Mouse (Mus musculus): ENCODE results near the gene Rab3a.

Rab3a gene

GRCm38 (mm10) chr8:70742176-70742575 is 12.3 kb upstream of the Rab3a start:
- DNase-seq (ENCODE audit: low spot score) = no peak

- peak; percentile 29 for DNase-seq (ENCODE audit: low spot score)
These were observed 11.4 kb upstream of the Rab3a start for GRCm38 (mm10) chr8:70742981-70743655.

GRCm38 (mm10) chr8:70743656-70744590 is 10.6 kb upstream of the Rab3a start:
- peak; percentile 69 for DNase-seq (ENCODE audit: low spot score)

DNA sequence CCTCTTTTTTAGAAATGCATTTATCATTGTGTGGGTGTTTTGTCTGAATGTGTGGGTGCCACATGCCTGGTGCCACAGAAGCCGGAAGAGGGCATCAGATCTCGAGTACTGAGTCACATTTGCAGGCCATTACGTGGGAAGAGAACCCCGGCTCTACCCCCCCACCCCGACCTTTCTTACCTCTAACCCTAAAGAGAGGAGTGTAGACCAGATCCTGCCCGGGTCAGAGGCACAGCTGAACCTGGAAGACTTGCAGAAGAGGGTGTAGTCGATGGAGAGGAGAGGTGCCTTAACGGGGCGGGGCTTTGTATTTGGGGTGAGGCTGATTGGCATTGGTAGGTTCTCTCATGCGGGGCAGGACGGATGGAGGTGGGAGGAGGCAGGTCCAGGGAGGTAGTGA is 9.7 kb upstream of the Rab3a start:
- no peak for DNase-seq (ENCODE audit: low spot score)

GRCm38 (mm10) chr8:70745691-70746220 is 8.7 kb upstream of the Rab3a start:
- no peak for DNase-seq (ENCODE audit: low spot score)

- DNase-seq (ENCODE audit: low spot score) = no peak
These were observed 7.8 kb upstream of the Rab3a start for GRCm38 (mm10) chr8:70746676-70747075.

DNA sequence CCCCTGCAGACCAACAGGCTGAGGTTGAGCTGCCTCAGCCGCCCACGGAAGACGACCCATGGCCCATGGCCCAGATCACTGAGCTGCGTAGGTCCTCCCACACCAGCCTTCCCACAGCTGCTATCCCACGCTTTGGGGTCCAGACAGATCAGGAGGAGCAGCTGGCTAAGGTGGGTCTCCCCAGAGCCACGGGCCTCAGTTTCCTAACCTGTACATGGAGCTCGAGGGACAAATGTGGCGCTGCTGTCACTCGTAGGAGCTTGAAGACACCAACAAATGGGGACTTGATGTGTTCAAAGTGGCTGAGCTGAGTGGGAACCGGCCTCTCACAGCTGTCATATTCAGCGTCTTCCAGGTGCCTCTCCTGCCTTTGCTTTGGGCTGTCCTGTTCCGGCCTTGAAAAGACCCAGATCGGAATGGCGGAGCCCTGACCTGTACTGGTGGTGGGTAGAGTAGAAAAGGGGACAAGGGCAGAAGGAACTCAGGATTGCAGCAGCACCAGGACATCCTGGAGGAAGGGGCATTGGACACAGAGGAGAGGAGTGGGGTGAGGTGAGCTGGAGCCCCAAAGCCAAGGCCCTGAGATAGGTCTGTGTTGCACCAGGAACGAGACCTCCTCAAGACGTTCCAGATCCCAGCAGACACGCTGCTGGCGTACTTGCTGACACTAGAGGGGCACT is 7.1 kb upstream of the Rab3a start:
- DNase-seq (ENCODE audit: low spot score) = no peak

- DNase-seq (ENCODE audit: low spot score) = no peak
These were observed 6.0 kb upstream of the Rab3a start for GRCm38 (mm10) chr8:70748246-70749096.

- DNase-seq (ENCODE audit: low spot score) = no peak
These were observed 5.3 kb upstream of the Rab3a start for GRCm38 (mm10) chr8:70749097-70749674.

- DNase-seq (ENCODE audit: low spot score) = no peak
These were observed 4.3 kb upstream of the Rab3a start for GRCm38 (mm10) chr8:70750128-70750680.

GRCm38 (mm10) chr8:70752000-70752764 is 2.3 kb upstream of the Rab3a start:
- peak; percentile 87 for DNase-seq (ENCODE audit: low spot score)

DNA sequence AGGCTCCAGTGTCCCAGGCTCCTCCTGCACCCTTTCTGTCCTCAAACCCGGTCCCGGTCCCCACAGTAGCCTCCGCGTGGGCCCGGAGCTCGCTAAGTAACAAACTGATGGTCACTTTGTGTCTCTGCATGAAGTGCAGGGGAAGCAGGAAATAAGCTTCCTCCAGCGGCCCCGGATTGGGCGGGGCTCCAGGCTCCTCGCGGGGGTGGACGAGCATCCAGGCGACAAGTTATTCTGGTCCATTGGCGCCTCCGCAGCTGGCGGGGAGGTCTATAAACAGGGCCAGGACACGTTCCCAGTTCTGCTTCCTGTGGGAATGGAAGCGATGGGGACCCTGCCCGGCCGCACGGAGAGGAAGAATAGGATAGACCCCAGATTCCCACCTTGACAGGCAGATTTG is 1.3 kb upstream of the Rab3a start:
- peak; percentile 35 for DNase-seq (ENCODE audit: low spot score)

DNA sequence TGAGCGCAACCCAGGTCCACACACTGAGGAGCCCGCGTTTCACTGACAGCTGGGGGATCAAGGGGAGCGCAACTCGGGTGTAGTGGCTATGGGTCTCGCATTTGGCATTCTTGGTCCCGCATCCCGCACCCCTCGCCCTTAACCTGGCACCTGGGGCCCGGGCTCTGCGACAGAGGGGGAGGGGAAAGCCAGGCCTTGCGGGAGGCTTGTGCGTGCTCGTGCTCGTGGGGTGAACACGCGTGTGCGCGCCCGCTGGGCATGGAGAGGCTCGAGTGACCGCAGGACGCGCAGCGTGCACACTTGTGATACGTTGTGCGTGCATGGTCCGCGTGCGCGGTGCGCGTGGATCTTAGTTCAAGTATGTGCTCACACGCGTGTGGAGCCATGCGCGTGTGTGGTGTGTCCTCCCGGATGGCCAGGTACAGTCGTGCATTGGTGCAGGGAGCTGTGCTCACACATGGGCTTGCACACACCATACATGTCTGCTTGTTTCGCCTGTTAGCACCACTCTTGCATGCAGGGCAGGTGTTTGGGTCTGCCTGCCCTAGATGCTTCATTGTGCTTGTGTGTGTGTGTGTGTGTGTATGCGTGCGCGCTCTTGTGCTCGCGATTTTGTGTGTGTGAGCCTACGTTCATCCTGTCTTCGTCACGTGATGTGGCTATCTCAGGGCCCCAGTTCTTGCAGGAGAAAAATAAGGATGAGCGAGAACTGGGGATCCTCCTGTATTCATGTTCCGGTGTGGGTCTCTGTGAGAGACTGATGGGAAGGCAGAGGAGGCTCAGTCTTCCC is 587 bp downstream of the Rab3a start:
- no peak for DNase-seq (ENCODE audit: low spot score)

- DNase-seq (ENCODE audit: low spot score) = no peak
These were observed 1.4 kb downstream of the Rab3a start for GRCm38 (mm10) chr8:70755661-70756475.

GRCm38 (mm10) chr8:70756476-70757040 is 2.1 kb downstream of the Rab3a start:
- DNase-seq (ENCODE audit: low spot score) = no peak

- DNase-seq (ENCODE audit: low spot score) = peak; percentile 64
These were observed 3.2 kb downstream of the Rab3a start for GRCm38 (mm10) chr8:70757523-70758307.

GRCm38 (mm10) chr8:70758308-70758615 is 3.8 kb downstream of the Rab3a start:
- no peak for DNase-seq (ENCODE audit: low spot score)
